Mouse (Mus musculus): ENCODE results near the gene Xrn2. TPM values are rescaled to one million over a fixed set of nuclear protein-coding genes. Genes with fewer than 3 reads are reported as not detected.

Xrn2 gene
- polyA plus RNA-seq, 1 experiment: 8.0 TPM

GRCm38 (mm10) chr2:147083471-147084365 is 70.9 kb downstream of the Xrn2 start:
- TF ChIP-seq POLR2A (IDR thresholded peaks at IDR 0.05; ENCODE audit: low read depth, low read length): no peak
- TF ChIP-seq CTCF (IDR thresholded peaks at IDR 0.05; ENCODE audit: extremely low read depth, insufficient read length, insufficient replicate concordance, low read depth, low read length): no peak
- H3K4me1 ChIP-seq (ENCODE audit: control insufficient read depth, insufficient read depth, insufficient read length, low read length): peaks cover 10% of the 10 kb centered on the region
- no peak overlapping the region for H3K27ac ChIP-seq (ENCODE audit: insufficient read depth, low read depth, low read length)
- H3K4me3 ChIP-seq (ENCODE audit: low read depth, low read length): peak overlapping the region; percentile 25; the same call in 1 of the 2 replicates
- H3K27me3 ChIP-seq (ENCODE audit: control insufficient read depth, insufficient read depth, low read length): peaks cover 49% of the 10 kb centered on the region
- 3% methylated on average over 70 of the region's 72 CpGs for WGBS
- H3K36me3 ChIP-seq (ENCODE audit: control insufficient read depth, insufficient read depth, low read length): no peaks in the 10 kb centered on the region

GRCm38 (mm10) chr2:147084366-147085071 is 71.7 kb downstream of the Xrn2 start:
- H3K4me3 ChIP-seq (ENCODE audit: low read depth, low read length): peak overlapping the region; percentile 61
- no peak for TF ChIP-seq POLR2A (IDR thresholded peaks at IDR 0.05; ENCODE audit: low read depth, low read length)
- no peak for TF ChIP-seq CTCF (IDR thresholded peaks at IDR 0.05; ENCODE audit: extremely low read depth, insufficient read length, insufficient replicate concordance, low read depth, low read length)
- no peak overlapping the region for H3K27ac ChIP-seq (ENCODE audit: insufficient read depth, low read depth, low read length)
- WGBS: 3% methylated on average over 106 of the region's 106 CpGs
- H3K4me1 ChIP-seq (ENCODE audit: control insufficient read depth, insufficient read depth, insufficient read length, low read length): peaks cover 10% of the 10 kb centered on the region
- H3K36me3 ChIP-seq (ENCODE audit: control insufficient read depth, insufficient read depth, low read length): no peaks in the 10 kb centered on the region
- peaks cover 49% of the 10 kb centered on the region for H3K27me3 ChIP-seq (ENCODE audit: control insufficient read depth, insufficient read depth, low read length)

GRCm38 (mm10) chr2:147085072-147085870 is 72.5 kb downstream of the Xrn2 start, which contains the start of gene Nkx2-4:
Gene Nkx2-4 (minus strand): TSS chr2:147085445.
- Histone ChIP-seq H3K27me3 (ENCODE audit: control insufficient read depth, insufficient read depth, low read length) (peaks cover 53% of the 10 kb centered on the region), H3K4me1 (ENCODE audit: control insufficient read depth, insufficient read depth, insufficient read length, low read length) (peaks cover 10% of the 10 kb centered on the region), H3K4me3 (ENCODE audit: low read depth, low read length) (peak within 1 kb of the TSS; percentile 61), H3K27ac (ENCODE audit: insufficient read depth, low read depth, low read length) (no peak within 1 kb of the TSS), H3K36me3 (ENCODE audit: control insufficient read depth, insufficient read depth, low read length) (no peaks in the 10 kb centered on the region)
- WGBS: 1% methylated on average over 78 of the region's 82 CpGs
- no peak for TF ChIP-seq POLR2A (IDR thresholded peaks at IDR 0.05; ENCODE audit: low read depth, low read length)
- no peak for TF ChIP-seq CTCF (IDR thresholded peaks at IDR 0.05; ENCODE audit: extremely low read depth, insufficient read length, insufficient replicate concordance, low read depth, low read length)

GRCm38 (mm10) chr2:147085937-147086336 is 73.1 kb downstream of the Xrn2 start:
- H3K36me3 ChIP-seq (ENCODE audit: control insufficient read depth, insufficient read depth, low read length): no peaks in the 10 kb centered on the region
- H3K27ac ChIP-seq (ENCODE audit: insufficient read depth, low read depth, low read length): no peak overlapping the region
- peaks cover 55% of the 10 kb centered on the region for H3K27me3 ChIP-seq (ENCODE audit: control insufficient read depth, insufficient read depth, low read length)
- 13% methylated on average over 6 of the region's 6 CpGs for WGBS
- peaks cover 10% of the 10 kb centered on the region for H3K4me1 ChIP-seq (ENCODE audit: control insufficient read depth, insufficient read depth, insufficient read length, low read length)
- H3K4me3 ChIP-seq (ENCODE audit: low read depth, low read length): no peak overlapping the region
- TF ChIP-seq POLR2A (IDR thresholded peaks at IDR 0.05; ENCODE audit: low read depth, low read length): no peak
- TF ChIP-seq CTCF (IDR thresholded peaks at IDR 0.05; ENCODE audit: extremely low read depth, insufficient read length, insufficient replicate concordance, low read depth, low read length): no peak

GRCm38 (mm10) chr2:147086441-147086840 is 73.6 kb downstream of the Xrn2 start:
- no peak overlapping the region for H3K4me3 ChIP-seq (ENCODE audit: low read depth, low read length)
- WGBS: 19% methylated on average over 5 of the region's 5 CpGs
- H3K27me3 ChIP-seq (ENCODE audit: control insufficient read depth, insufficient read depth, low read length): peaks cover 52% of the 10 kb centered on the region
- H3K4me1 ChIP-seq (ENCODE audit: control insufficient read depth, insufficient read depth, insufficient read length, low read length): peaks cover 10% of the 10 kb centered on the region
- H3K27ac ChIP-seq (ENCODE audit: insufficient read depth, low read depth, low read length): no peak overlapping the region
- TF ChIP-seq POLR2A (IDR thresholded peaks at IDR 0.05; ENCODE audit: low read depth, low read length) (no peak), CTCF (IDR thresholded peaks at IDR 0.05; ENCODE audit: extremely low read depth, insufficient read length, insufficient replicate concordance, low read depth, low read length) (no peak)
- H3K36me3 ChIP-seq (ENCODE audit: control insufficient read depth, insufficient read depth, low read length): no peaks in the 10 kb centered on the region

- no peaks in the 10 kb centered on the region for H3K27me3 ChIP-seq (ENCODE audit: control insufficient read depth, insufficient read depth, low read length)
- no peaks in the 10 kb centered on the region for H3K36me3 ChIP-seq (ENCODE audit: control insufficient read depth, insufficient read depth, low read length)
- no peak overlapping the region for H3K4me3 ChIP-seq (ENCODE audit: low read depth, low read length)
- no peaks in the 10 kb centered on the region for H3K4me1 ChIP-seq (ENCODE audit: control insufficient read depth, insufficient read depth, insufficient read length, low read length)
- 84% methylated on average over 1 of the region's 1 CpGs for WGBS
- no peak for TF ChIP-seq CTCF (IDR thresholded peaks at IDR 0.05; ENCODE audit: extremely low read depth, insufficient read length, insufficient replicate concordance, low read depth, low read length)
- no peak for TF ChIP-seq POLR2A (IDR thresholded peaks at IDR 0.05; ENCODE audit: low read depth, low read length)
- no peak overlapping the region for H3K27ac ChIP-seq (ENCODE audit: insufficient read depth, low read depth, low read length)
Measured at GRCm38 (mm10) chr2:147119736-147120135, 106.9 kb downstream of the Xrn2 start.
